Comparison of ENCODE assay signal across 8 mouse cellular contexts in the genomic region with DNA sequence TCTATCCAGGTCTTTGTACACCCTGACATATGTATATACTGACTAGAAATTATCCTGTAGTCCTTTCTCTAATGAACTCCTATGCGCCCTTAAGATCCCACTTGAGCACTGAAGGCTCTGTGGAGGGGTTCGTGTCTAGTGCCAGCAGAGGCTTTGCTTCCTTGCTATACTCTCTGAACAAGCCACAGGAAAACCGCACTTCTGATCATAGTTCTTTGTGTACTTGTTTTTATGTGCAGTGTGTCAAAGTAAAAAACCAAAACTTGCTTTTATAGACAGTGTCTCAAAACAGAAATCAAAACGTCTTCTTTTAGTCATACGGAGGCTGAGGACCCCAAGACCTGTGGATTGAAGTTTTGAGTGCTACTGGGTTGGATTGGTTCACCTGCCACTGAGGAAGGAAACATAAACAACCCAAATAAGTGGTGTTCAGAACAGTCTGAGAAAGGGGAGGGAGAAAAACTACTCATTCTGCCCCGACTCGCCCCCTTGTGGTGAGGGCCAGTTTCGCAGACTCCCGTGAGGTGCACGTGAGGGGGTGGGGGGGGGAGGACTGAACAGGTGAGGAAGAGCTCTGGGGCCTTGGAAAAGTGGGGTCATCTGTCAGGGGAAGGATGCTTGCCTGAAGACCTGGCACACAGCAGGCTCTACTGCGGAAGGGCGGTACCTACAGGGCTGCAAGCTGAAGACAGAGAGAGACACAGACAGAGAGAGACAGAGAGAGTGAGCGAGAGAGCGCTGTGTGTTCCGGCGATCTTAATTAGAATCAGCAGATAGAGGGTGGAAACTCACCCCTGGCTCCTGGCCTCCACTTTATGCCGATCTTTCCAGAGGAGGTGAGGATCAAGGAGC. TPM values are rescaled to one million over a fixed set of nuclear protein-coding genes. Genes with fewer than 3 reads are reported as not detected.
A peak's percentile ranks its signal among the peaks of the same experiment; 100 is the strongest.
DNase-seq lines count a peak whose midpoint lies in the region; ATAC-seq and TF ChIP-seq lines count a peak whose summit lies in the region.

No protein-coding gene starts in this region.

- WGBS in heart, embryonic 14.5 days = 38% methylated on average over 17 of the region's 17 CpGs

- ATAC-seq in heart, embryonic 14.5 days (ENCODE audit: insufficient number of reproducible peaks, insufficient read depth, low FRiP score, low read depth) = no peak

- no peaks in the 10 kb centered on the region for H3K36me3 ChIP-seq in heart, embryonic 14.5 days (ENCODE audit: control insufficient read depth, insufficient read depth, low read length)

- H3K27me3 ChIP-seq in heart, embryonic 14.5 days (ENCODE audit: control insufficient read depth, insufficient read depth, low read length) = no peaks in the 10 kb centered on the region

- intact Hi-C loops in gastrocnemius, adult 2 months (cut with DNase I) = no loop called here

- H3K4me1 ChIP-seq in heart, embryonic 14.5 days (ENCODE audit: control insufficient read depth in 2 of 2, insufficient read depth in 2 of 2, low read length in 2 of 2) = peaks cover 0 to 2% of the 10 kb centered on the region in 2 experiments; a peak in 2 of 4 replicates

- 0 out of 2 replicates have a peak overlapping the region, but pooled peaks have one; percentile 2 for H3K27ac ChIP-seq in gastrocnemius, adult 2 months
- H3K27ac ChIP-seq in heart, embryonic 14.5 days (replicated peaks in 1 of 2; ENCODE audit: control insufficient read depth in 1 of 2, insufficient read depth in 1 of 2, low read depth in 2 of 2, low read length in 2 of 2) = no peak overlapping the region

- no peak overlapping the region for H3K9ac ChIP-seq in heart, embryonic 14.5 days (ENCODE audit: low read length)

- H3K4me3 ChIP-seq in gastrocnemius, adult 2 months = peak overlapping the region; percentile 28; the same call in 1 of the 2 replicates
- no peak overlapping the region for H3K4me3 ChIP-seq in heart, embryonic 14.5 days (ENCODE audit: control insufficient read depth in 1 of 2, insufficient read depth in 1 of 2, low read depth in 1 of 2, low read length in 2 of 2)

- peak overlapping the region; percentile 23; the same call in 1 of the 2 replicates for H3K4me2 ChIP-seq in heart, embryonic 14.5 days (ENCODE audit: low read length)

- H3K9me3 ChIP-seq in heart, embryonic 14.5 days (ENCODE audit: control insufficient read depth, low read length) = peaks cover 5% of the 10 kb centered on the region; the same call in 1 of the 2 replicates

- TF ChIP-seq CTCF in gastrocnemius, adult 2 months (IDR thresholded peaks at IDR 0.05) = peak; percentile 57

- peak; percentile 48 for DNase-seq in gastrocnemius, adult 2 months
- DNase-seq in gastrocnemius, postnatal 25 days = no peak
- DNase-seq in CD4-positive, CD25-positive, alpha-beta regulatory T cell, adult 2 months (ENCODE audit: low read depth, low spot score) = peak; percentile 87
- peak; percentile 20 for DNase-seq in brain, adult 2 months (ENCODE audit: low read depth, low spot score)
- DNase-seq in liver = peak; percentile 44
- peak; percentile 23 for DNase-seq in neural tube, embryonic 10.5 days (ENCODE audit: extremely low spot score, low spot score)
- no peak for DNase-seq in frontal cortex, postnatal 36 days (ENCODE audit: low spot score in 2 of 2)

RNA-seq across cellular contexts. Expression of gene Rad23b, which starts 48.3 kb away (rescaled TPM):
- total RNA-seq in gastrocnemius, adult 2 months (2021) = 100 to 1,000 TPM; 112 to 134 TPM
- 100 to 1,000 TPM in 1 of 2 experiments, 10 to 100 TPM in 1; 99.6 to 101 TPM for total RNA-seq in gastrocnemius, postnatal 25 days (2021)
- 58.0 and 60.2 TPM in 2 replicates for polyA plus RNA-seq in heart, embryonic 14.5 days (2014; fragmentation: Nextera tagmentation; extraction: Ambion mirVana)

Comparison
In these comparisons a context has a peak if more than half of its experiments do, and no peak if none do; other contexts are left out.
1. DNase-seq: peak in gastrocnemius, adult 2 months (single experiment), CD4-positive, CD25-positive, alpha-beta regulatory T cell, adult 2 months (single experiment), brain, adult 2 months (single experiment), liver (single experiment) and neural tube, embryonic 10.5 days (single experiment); none in gastrocnemius, postnatal 25 days (single experiment) and frontal cortex, postnatal 36 days (0 of 2).